Mouse (Mus musculus) right cerebral cortex, postnatal 10 days (tissue): ENCODE measurements around the gene Kif17.

Experiments used
- DNase-seq, 2 experiments: peaks; one replicate each; pipeline ENCODE4 v3.0.0; 2021; ENCODE audit warnings: low spot score in 2 of 2

The Kif17 gene

DNA sequence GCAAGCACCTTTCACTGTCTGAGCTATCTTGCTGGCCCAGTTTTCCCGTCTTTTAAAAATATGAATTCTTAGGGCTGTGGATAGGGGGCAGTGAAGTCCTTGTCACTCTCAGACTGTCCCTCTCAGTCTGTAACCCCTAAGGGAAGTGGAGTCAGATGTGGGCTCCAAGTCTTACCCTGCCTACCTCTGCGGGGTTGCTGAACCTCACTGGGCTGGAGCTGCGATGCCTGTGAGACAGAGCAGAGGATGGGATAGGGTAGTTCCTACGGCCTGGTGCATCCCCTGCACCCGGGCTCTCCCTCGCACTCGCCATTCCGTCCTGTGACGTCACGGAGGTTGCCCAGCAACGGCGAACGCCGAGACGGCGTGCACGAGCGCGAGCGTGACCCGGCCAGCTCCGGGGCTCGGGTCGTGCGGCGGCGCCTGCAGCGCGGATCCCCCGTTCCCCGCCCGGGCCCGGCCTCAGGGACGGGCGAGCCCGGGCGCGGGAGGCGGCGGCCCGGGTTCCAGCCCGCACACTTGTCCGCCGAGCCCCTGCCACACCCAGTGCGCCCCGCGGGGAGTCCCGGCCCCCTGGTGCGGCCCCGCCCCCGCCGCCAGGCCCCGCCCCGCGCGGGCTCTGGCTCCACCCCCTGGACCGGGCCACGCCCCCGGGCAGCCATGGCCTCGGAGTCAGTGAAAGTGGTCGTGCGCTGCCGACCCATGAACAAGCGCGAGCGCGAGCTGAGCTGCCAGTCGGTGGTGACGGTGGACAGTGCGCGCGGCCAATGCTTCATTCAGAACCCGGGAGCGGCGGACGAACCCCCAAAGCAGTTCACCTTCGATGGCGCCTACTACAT is 11.8 kb downstream of the Kif17 start:
- DNase-seq = peak; percentile 94

DNA sequence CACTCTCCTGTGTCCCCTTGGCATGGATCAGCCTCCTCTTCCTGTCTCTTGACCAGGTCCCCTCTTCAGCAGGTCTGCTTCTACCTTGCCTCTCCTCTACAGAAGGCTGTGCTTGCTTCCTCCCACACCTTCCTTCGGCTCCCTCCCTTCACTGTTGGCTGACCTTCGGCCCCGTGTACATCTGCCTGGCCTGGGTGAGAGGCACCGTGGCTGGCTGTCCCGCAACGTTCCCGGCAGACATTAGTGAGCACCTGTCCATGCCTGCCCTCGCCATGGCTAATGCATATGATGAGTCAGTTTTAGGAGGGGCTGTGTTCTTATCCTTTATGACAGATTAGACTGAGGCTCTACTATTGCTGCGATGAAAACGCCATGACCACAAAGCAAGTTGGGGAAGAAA is 17.6 kb downstream of the Kif17 start:
- DNase-seq = no peak

DNA sequence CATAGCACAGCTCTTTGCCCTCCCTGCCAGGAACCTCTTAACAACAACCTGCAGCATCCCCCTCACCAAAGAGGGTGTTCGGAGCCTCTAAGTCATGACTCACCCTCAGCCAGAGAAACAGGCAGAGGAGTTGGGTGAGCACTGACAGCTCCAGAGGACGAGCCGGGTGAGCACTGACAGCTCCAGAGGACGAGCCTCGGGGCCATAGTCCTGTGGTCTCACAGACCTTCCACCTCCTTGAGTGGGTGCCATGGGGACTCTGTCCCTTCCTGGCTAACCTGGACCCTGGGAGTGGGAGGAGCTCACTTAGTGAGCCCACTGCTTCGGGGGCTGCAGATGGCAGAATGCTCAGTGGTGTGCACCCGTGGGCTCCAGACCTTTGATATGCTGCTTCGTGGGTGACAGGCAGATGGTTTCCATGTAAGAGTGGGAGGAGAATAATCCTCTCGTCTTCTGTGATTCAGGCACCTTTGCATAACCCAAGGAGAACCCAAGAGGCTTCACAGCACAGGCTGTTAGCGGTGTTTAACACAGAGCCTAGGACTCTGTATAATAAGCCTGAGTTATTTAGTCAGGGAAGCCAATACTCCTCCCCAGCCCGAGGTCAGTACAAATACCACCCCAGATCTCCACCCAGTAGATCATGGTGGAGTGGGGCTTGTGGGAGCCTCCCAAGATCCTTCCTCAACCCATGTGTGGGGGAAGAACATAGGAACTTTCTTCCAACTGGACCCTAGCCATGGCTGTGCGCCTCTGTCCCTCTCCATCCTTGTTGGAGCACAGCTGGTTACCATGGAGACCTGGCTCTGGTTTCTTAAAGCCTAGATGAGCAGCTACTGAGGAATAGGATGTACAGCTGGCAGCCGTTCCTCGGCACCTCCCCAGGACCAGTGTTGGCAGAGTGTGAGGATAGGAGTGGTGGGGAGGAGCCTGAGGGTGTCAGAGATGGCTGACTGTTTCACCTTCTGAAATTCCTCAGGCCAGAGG is 22.1 kb downstream of the Kif17 start:
- peak; percentile 69 to 83 for DNase-seq

DNA sequence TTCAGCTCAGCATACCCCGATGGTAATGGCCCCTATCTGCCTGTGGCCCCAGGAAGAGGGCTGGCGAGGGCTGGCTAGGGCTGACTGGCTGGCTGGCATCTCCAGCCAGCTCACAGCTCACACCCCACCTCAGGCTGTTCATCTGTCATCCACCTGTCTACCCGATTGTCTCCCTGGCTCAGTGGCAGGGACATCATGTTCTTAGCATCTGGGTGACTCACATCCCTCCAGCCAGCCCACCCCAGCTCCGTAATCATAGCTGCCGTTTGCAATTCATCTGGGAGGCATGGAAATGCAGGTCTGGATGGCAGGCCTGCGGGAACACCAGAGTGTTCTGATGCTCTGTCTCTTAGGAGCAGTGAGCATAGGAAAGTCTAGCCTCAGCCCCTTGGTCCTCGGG is 28.1 kb downstream of the Kif17 start:
- no peak for DNase-seq

DNA sequence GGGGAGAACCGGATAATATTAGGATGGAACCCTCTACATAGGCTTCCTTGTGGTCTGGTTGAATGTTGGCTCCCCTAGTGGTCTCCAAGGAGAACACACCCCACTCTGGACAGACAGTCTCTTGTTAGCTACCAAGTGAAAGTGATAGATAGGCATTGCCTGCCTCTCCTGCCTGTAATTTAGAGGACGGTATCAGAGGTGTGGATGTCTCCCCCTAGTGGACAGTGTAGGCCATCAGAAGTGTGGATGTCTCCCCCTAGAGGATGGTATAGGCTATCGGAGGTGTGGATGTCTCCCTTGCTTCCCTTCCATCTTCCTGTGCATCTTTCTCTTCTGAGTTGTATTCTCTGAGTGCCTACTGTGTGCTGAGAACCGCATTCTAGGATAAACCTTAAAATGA is 32.6 kb downstream of the Kif17 start:
- DNase-seq = peak; percentile 69 to 71

DNA sequence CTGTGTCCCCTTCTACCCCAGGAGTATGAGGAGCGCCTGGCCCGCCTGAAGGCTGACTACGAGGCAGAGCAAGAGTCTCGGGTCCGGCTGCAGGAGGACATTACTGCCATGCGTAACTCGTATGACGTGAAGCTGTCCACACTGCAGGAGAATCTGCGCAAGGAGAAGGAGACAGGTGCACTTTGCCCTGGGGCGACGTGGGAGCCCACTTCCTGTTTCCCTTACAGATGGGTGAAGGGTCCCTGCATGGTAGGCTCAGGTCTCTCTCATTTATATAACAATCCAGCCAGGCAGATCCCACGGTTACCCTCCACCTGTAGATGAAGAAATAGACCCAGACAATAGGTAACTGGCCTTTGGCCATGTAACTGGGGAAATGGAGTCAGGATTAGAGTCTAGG is 36.2 kb downstream of the Kif17 start:
- no peak for DNase-seq

DNA sequence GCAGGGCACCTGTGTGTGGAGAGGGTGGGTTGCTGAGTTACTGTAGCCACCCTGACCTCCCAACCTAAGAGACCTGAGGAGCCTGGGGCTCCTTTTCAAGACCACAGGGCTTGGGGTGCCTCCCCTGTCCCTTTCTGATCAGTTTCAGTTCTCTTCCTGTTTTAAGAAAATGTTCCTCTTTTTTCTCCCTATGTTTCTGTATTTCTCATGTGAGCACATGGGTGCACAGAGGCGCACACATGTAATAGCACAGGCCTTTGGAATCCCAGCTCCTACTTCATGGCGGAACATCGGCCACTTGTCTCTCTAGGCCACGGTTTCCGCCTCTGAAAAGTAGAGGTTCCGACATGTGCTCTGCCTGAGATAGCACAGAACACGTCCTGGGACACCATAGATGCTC is 38.5 kb downstream of the Kif17 start:
- DNase-seq = no peak

DNA sequence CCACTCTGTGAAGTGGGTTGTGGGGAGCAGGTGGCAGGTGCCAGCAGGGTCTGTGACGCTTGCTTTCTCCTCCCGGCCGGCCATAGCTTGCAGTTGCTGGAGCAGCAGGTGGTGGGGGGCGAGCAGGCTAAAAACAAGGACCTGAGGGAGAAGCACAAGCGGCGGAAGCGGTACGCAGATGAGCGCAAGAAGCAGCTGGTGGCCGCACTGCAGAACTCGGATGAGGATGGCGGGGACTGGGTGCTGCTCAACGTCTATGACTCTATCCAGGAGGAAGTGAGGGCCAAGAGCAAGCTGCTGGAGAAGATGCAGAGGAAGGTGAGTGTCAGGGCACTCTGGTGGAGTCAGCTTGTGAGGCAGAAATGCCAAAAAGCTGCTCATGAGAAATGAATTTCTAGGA is 41.8 kb downstream of the Kif17 start:
- DNase-seq = no peak

DNA sequence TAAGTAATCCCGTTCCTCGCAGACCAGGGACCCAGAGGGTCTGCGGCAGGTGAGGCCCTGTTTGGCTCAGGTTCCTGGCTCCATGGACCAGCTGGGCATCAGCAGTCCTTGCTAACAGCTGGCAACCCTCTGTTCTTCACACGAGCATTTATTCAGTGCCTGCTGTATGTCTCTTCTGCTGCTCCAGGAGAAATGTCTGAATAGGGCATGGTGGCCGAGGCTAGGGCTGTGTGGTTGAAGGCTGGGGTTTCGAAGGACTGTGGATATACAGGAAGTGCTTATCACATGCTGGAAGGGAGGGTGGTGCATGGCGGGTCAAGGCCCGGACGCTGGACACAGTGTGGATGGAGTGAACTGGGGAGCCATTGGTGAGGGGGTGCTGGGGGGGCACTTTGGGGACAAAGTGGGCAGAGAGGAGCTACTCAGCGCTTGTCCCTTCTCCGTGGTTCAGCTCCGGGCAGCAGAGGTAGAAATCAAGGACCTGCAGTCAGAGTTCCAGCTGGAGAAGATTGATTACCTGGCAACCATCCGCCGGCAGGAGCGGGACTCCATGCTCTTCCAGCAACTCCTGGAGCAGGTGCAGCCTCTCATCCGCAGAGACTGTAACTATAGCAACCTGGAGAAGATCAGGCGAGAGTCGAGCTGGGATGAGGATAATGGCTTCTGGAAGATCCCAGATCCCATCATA is 43.2 kb downstream of the Kif17 start:
- DNase-seq = peak; percentile 65 to 74

DNA sequence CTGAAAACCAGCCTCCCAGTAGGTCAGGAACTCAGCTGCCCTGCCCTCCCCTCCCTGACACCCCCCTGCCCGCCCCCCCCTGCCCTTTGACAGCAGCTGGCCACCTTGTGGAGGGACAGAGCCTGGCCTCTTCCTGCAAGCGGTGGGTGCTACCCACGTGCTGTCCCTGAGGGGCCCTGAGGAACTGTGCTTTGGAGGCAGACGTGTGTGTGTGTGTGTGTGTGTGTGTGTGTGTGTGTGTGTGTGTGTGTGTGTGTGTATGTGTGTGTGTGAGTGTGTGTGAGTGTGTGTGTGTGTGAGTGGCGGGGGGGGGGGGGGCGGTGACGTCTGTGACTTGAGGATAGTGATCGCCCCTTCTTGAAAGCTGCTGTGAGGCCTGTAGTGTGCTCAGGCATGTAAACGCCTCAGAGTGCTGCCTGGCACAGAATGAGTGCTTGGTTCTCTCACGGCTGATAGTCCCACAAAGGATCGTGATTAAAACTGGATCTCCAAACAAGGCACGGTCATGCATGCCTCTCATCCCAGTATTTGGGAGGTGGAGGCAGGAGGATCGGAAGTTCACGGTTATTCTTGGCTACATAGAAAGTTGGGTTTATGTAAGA is 43.8 kb downstream of the Kif17 start:
- no peak for DNase-seq

DNA sequence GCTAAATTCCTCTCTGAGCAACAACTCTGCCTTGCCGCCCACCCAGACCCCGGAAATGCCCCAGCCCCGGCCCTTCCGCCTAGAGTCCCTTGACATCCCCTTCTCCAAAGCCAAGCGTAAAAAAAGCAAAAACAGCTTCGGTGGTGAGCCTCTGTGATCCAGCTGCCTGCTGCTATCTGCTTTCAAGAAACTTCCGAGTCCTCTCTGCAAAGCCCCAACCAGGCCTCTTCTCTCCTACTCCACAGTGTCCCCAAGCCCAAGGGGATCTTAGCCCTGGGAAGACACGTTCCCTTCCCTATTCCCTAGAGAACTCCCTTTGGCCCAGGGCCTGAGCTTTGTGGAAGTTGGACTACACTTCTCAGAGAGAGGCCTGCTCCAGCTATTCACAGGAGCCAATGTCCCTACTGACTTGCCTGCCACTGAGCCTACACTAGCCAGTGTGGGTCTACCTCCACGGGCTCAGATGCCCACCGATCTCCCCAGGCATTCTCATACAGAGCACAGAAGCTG is 51.1 kb downstream of the Kif17 start:
- no peak for DNase-seq

DNA sequence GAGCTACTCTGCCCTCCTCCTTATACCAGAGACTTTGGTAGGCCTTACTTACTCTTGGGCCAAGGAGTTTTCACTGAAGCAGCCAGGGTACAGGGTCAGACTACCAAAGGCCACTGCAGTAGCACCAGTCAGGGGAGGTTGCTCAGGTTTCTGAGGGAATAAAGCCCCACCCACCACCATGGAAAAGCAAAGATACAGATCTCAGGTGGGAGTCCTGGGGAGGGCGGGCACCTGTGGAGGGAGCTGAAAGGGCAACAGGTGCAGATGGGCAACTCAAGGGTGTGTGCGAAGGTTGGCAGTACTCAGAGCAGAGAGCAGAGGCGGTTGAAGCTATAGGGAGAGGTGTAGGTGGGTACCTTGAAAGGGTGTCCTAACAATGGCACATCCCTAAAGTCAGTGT is 52.8 kb downstream of the Kif17 start:
- no peak for DNase-seq

DNA sequence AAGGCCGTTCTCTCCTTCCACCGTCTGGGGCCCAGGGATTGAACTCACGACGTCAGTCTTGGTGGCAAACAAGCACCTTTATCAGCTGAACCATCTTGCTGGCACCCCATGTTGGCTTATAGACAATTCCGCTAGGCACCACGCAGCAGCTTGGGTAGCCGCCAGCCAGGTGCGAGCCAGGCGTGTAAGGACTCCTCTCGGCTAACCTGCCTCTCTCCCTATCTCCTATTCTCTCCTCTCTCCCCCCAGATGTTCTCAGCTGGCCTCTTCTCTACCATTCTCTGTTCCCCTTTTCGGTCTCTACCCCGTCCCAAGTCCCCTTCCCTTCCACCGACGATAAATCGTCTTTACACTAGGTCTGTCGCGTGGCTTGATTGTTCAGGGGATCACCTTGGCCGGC is 53.5 kb downstream of the Kif17 start:
- no peak for DNase-seq

DNA sequence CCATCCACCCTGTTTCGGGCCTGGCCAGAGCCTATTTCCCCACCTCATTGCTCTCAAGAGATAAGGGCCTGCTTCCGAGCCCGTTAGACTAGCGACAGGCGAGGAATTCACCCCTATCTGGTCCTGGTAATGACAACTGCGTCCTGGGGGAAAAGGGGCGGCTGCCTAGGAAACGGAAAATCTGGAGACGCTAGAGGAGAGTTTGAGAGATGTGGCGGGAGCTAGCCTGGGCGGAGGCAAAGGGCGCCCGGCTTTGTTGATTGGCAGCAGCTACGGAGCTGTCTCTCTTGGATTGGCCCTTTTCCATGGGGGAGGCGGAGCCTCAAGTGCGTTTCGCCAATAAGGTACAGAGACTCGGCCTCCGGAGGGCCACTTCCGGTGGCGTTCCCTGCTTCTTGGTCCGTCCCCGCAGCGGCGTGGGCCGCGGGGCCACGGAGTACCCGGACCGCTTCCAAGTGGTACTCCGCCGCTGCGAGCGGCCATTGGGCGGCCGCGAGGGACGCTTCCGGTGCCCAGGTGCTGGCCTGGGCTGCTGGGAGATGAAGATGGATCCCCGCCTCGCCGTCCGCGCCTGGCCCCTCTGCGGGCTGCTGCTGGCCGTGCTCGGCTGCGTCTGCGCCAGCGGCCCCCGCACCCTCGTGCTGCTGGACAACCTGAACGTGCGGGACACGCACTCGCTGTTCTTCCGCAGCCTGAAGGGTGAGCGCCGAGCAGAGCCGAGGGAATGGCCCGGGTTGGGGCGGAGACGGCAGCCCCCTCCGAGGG is 54.3 kb downstream of the Kif17 start, which contains the start of gene Ddost:
Ddost (plus strand) TSS at position 391 of the 765 bp plus-strand sequence.
- DNase-seq = peak; percentile 99 to 100

DNA sequence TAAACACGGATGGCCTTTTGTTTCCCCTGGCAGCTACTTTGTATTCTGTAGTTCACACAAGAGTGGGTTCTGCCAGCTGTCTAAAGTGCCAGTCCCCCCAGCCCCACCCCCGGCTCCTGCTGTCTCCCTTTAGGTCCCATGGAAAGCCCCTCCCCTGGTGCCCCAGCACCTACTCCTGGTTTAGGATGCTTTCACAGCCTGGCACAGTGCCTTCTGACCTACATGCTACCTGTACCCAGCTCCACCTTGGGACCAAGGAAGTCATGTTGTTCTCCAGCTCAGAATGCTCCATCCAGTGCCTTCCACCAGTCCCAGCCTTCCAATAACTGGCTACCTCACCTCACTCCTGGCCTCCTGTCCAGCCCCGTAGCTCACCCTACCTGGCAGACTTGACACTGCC is 56.8 kb downstream of the Kif17 start:
- DNase-seq = no peak

DNA sequence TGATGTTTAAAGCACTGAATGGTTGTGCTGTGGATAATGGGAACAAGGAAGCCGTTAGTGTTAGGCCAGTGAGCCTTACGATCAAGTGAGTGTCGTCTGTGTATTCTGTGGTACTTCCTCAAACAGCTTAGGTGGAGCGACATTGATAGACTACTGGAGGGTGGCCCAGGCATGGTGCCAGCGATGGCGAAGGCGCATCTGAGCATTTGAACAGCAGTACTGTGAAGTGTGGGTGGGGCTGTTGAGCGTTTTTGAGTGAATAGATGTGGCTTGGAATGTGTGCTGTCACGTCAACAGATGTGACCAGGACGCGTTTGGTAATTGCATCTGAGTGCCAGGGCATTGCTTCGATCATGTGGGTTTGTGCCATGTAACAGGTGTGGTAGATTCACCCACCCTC is 57.5 kb downstream of the Kif17 start:
- DNase-seq = no peak

DNA sequence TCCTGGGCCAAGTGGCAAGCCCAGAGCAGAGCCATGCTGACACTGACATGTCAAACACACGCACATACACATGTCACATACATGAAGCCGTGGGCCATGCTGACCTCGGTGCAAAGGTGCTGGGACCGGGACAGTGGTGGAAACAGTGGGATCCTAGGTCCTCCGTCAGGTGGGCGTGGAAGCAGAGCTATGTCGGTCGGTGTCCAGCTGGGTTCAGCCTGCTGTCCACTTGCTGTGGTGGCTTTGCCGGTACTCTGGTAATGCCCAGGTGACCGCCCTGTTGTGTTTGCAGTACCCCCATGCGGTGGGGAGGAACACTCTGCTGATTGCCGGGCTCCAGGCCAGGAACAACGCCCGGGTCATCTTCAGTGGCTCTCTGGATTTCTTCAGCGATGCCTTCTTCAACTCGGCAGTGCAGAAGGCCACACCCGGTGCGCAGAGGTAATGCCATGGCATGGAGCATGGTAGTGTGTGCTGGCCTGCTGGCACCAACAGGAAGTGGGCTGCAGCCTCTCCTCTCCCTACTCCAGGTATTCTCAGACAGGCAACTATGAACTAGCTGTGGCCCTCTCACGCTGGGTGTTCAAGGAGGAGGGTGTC is 60.2 kb downstream of the Kif17 start:
- no peak for DNase-seq

DNA sequence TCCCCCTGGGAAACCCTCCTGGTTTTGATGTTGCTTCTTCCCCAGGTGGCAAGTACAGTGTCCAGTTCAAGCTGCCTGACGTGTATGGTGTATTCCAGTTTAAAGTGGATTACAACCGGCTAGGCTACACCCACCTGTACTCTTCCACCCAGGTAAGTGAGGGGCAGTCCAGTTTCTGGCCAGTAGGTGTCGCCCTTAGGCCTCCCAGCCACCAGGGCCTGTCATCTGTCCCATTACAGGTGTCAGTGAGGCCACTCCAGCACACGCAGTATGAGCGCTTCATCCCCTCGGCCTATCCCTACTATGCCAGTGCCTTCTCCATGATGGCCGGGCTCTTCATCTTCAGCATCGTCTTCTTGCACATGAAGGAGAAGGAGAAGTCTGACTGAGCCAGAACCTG is 61.4 kb downstream of the Kif17 start:
- no peak for DNase-seq

DNA sequence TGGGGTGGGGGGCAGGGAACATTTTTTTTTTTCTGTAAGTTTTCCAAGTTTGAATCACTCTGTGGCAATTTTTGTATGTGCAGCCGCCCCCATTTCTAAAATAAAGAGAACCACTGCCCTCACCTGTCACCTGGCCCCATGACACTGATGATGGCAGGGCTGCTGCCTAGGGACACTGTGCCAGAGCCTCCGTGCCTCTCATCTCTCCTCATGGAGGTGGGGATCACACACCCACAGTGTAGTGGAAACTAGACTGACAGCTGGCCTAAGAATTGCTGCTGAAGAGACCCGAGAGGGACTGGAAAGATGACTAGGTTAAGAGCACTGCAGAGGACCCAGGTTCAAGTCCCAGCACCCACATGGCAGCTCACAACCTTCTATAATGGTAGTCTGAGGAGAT is 61.9 kb downstream of the Kif17 start:
- no peak for DNase-seq

DNA sequence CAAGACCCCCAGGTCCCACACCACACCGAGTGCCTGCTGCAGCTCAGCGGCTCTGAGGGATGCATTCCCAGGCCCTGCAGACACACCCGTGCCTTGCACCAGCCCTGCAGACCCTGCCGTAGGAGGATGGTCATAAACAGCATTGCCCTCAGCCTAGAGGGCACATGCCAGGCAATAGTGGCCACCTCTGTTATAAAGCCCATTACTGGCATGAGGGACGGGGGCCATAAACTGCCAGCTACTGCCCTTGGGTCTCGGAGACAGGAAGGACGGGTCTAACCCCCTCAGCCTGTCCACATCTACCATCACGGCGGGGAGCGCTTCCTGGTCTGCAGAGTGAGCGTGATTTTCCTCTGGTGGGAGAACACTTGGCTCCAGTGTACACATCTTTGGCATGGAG is 62.8 kb downstream of the Kif17 start:
- no peak for DNase-seq
